Mouse (Mus musculus) neural tube, embryonic 14.5 days (tissue): Measurements from ENCODE around the gene Efhd2. TPM values are rescaled to one million over a fixed set of nuclear protein-coding genes. Genes with fewer than 3 reads are reported as not detected.

Experiments used
- ATAC-seq: fragments of 200-750 bp; cut with Nextera tagmentation; 2 replicates; pipeline ENCODE4 v1.8.0; 2017; ENCODE audit warnings: low read depth, mild to moderate bottlenecking, moderate TSS enrichment, moderate library complexity
- H3K27ac ChIP-seq: fragments of 300-500 bp; sonication (generic); 2 replicates; pipeline ENCODE4 v1.5.1; 2014; ENCODE audit warnings: low read depth, mild to moderate bottlenecking, control low read depth, low read length, moderate library complexity, mixed read lengths
- H3K27me3 ChIP-seq: fragments of 300-500 bp; sonication (generic); 2 replicates; pipeline ENCODE4 v1.6.1; 2014; ENCODE audit warnings: low read length; ENCODE audit not compliant: control insufficient read depth, insufficient read depth
- H3K36me3 ChIP-seq: fragments of 300-500 bp; sonication (generic); 2 replicates; pipeline ENCODE4 v1.6.1; 2014; ENCODE audit warnings: low read length, mixed read lengths; ENCODE audit not compliant: control insufficient read depth, insufficient read depth
- H3K4me1 ChIP-seq: fragments of 300-500 bp; sonication (generic); 2 replicates; pipeline ENCODE4 v1.6.1; 2014; ENCODE audit warnings: low read length; ENCODE audit not compliant: control insufficient read depth, insufficient read depth
- H3K4me2 ChIP-seq: fragments of 300-500 bp; sonication (generic); 2 replicates; pipeline ENCODE4 v1.6.1; 2014; ENCODE audit warnings: mild to moderate bottlenecking, low read depth, low read length, control low read depth
- H3K4me3 ChIP-seq: fragments of 300-500 bp; sonication (generic); 2 replicates; pipeline ENCODE4 v1.5.1; 2014; ENCODE audit warnings: low read depth, low read length, control low read depth, mixed read lengths
- H3K9ac ChIP-seq: fragments of 300-500 bp; sonication (generic); replicated peaks from 2 replicates; pipeline ENCODE4 v1.6.1; 2014; ENCODE audit warnings: low read depth, mild to moderate bottlenecking, control low read depth, low read length, mixed read lengths
- H3K9me3 ChIP-seq: fragments of 300-500 bp; sonication (generic); 2 replicates; pipeline ENCODE4 v1.6.1; 2016; ENCODE audit warnings: low read length; ENCODE audit not compliant: control insufficient read depth
- WGBS: fragments of 180-500 bp; shearing (Covaris S2); extraction: QIAGEN DNeasy Blood & Tissue Kit; methylation state at CpG from one replicate; pipeline ENCODE4 v1.1.7; 2014; 5-methylcytosine and 5-hydroxymethylcytosine counted together
- polyA plus RNA-seq: library from polyadenylated mRNA; unstranded; fragments of >200 nt; fragmentation: Nextera tagmentation; extraction: Ambion mirVana; gene quantifications from 2 replicates; pipeline ENCODE4 v1.2.1, GENCODE M21; 2014

The Efhd2 gene
- polyA plus RNA-seq, 1 experiment from 2014 or later, result 33.2 TPM

- Histone ChIP-seq H3K36me3 (no peaks in the 10 kb centered on the region), H3K4me3 (no peak overlapping the region), H3K27me3 (no peaks in the 10 kb centered on the region), H3K4me2 (no peak overlapping the region), H3K27ac (no peak overlapping the region), H3K9me3 (no peaks in the 10 kb centered on the region), H3K4me1 (no peaks in the 10 kb centered on the region), H3K9ac (no peak overlapping the region)
- no peak for ATAC-seq
- 74% methylated on average over 9 of the region's 9 CpGs for WGBS
Observed at GRCm38 (mm10) chr4:141853437-141853836, 21.3 kb downstream of the Efhd2 start.

- ATAC-seq, result no peak
- WGBS, result 88% methylated on average over 6 of the region's 6 CpGs
- no peak within 1 kb of the TSS for H3K27ac ChIP-seq
- H3K36me3 ChIP-seq, result no peaks in the 10 kb centered on the region
- no peak within 1 kb of the TSS for H3K9ac ChIP-seq
- no peak within 1 kb of the TSS for H3K4me2 ChIP-seq
- H3K9me3 ChIP-seq, result no peaks in the 10 kb centered on the region
- H3K27me3 ChIP-seq, result no peaks in the 10 kb centered on the region
- H3K4me1 ChIP-seq, result no peaks in the 10 kb centered on the region
- H3K4me3 ChIP-seq, result no peak within 1 kb of the TSS
Observed at GRCm38 (mm10) chr4:141845999-141846398, 28.7 kb downstream of the Efhd2 start, which contains the start of gene Ctrc. Gene Ctrc, minus strand, starts transcription at chr4:141846359.

- no peaks in the 10 kb centered on the region for H3K4me1 ChIP-seq
- no peaks in the 10 kb centered on the region for H3K9me3 ChIP-seq
- no peak for ATAC-seq
- no peak overlapping the region for H3K4me3 ChIP-seq
- H3K4me2 ChIP-seq, result no peak overlapping the region
- no peak overlapping the region for H3K27ac ChIP-seq
- H3K36me3 ChIP-seq, result no peaks in the 10 kb centered on the region
- H3K9ac ChIP-seq, result no peak overlapping the region
- no peaks in the 10 kb centered on the region for H3K27me3 ChIP-seq
- 70% methylated on average over 5 of the region's 5 CpGs for WGBS
Observed at GRCm38 (mm10) chr4:141834536-141835095, 40.1 kb downstream of the Efhd2 start.

- Histone ChIP-seq H3K27me3 (no peaks in the 10 kb centered on the region), H3K9me3 (no peaks in the 10 kb centered on the region), H3K4me2 (no peak overlapping the region), H3K4me3 (no peak overlapping the region), H3K9ac (no peak overlapping the region), H3K36me3 (no peaks in the 10 kb centered on the region), H3K4me1 (no peaks in the 10 kb centered on the region), H3K27ac (no peak overlapping the region)
- 36% methylated on average over 1 of the region's 1 CpGs for WGBS
- ATAC-seq, result no peak
Observed at GRCm38 (mm10) chr4:141833911-141834310, 40.8 kb downstream of the Efhd2 start.

GRCm38 (mm10) chr4:141831361-141831760 lies 43.4 kb downstream of the Efhd2 start:
- Histone ChIP-seq H3K9ac (no peak overlapping the region), H3K4me3 (no peak overlapping the region), H3K9me3 (no peaks in the 10 kb centered on the region), H3K4me1 (no peaks in the 10 kb centered on the region), H3K27ac (no peak overlapping the region), H3K27me3 (no peaks in the 10 kb centered on the region; the same call in 1 of the 2 replicates), H3K36me3 (no peaks in the 10 kb centered on the region), H3K4me2 (no peak overlapping the region)
- WGBS, result 85% methylated on average over 7 of the region's 7 CpGs
- ATAC-seq, result no peak

GRCm38 (mm10) chr4:141830381-141830780 lies 44.3 kb downstream of the Efhd2 start:
- Histone ChIP-seq H3K4me1 (no peaks in the 10 kb centered on the region), H3K4me2 (no peak overlapping the region), H3K27me3 (no peaks in the 10 kb centered on the region; the same call in 1 of the 2 replicates), H3K36me3 (no peaks in the 10 kb centered on the region), H3K9ac (no peak overlapping the region), H3K9me3 (no peaks in the 10 kb centered on the region), H3K27ac (no peak overlapping the region), H3K4me3 (no peak overlapping the region)
- ATAC-seq, result no peak
- WGBS, result 62% methylated on average over 11 of the region's 11 CpGs

- H3K4me2 ChIP-seq, result no peak overlapping the region
- H3K27ac ChIP-seq, result no peak overlapping the region
- no peaks in the 10 kb centered on the region; the same call in 1 of the 2 replicates for H3K27me3 ChIP-seq
- H3K9ac ChIP-seq, result no peak overlapping the region
- no peaks in the 10 kb centered on the region for H3K9me3 ChIP-seq
- WGBS, result 78% methylated on average over 4 of the region's 4 CpGs
- H3K36me3 ChIP-seq, result no peaks in the 10 kb centered on the region
- H3K4me1 ChIP-seq, result no peaks in the 10 kb centered on the region
- ATAC-seq, result no peak
- no peak overlapping the region for H3K4me3 ChIP-seq
Observed at GRCm38 (mm10) chr4:141828177-141828576, 46.5 kb downstream of the Efhd2 start.

GRCm38 (mm10) chr4:141827401-141827800 lies 47.3 kb downstream of the Efhd2 start:
- 88% methylated on average over 2 of the region's 2 CpGs for WGBS
- no peaks in the 10 kb centered on the region; the same call in 1 of the 2 replicates for H3K27me3 ChIP-seq
- no peaks in the 10 kb centered on the region for H3K9me3 ChIP-seq
- H3K4me1 ChIP-seq, result no peaks in the 10 kb centered on the region
- ATAC-seq, result no peak
- H3K9ac ChIP-seq, result no peak overlapping the region
- H3K4me2 ChIP-seq, result no peak overlapping the region
- no peak overlapping the region for H3K27ac ChIP-seq
- H3K36me3 ChIP-seq, result no peaks in the 10 kb centered on the region
- H3K4me3 ChIP-seq, result no peak overlapping the region

GRCm38 (mm10) chr4:141826060-141826459 lies 48.7 kb downstream of the Efhd2 start, which contains the start of gene Cela2a:
Gene Cela2a, minus strand, starts transcription at chr4:141826160.
- H3K27me3 ChIP-seq, result no peaks in the 10 kb centered on the region; the same call in 1 of the 2 replicates
- no peaks in the 10 kb centered on the region for H3K9me3 ChIP-seq
- no peaks in the 10 kb centered on the region for H3K4me1 ChIP-seq
- H3K27ac ChIP-seq, result no peak within 1 kb of the TSS
- H3K4me3 ChIP-seq, result no peak within 1 kb of the TSS
- no peak for ATAC-seq
- no peak within 1 kb of the TSS for H3K4me2 ChIP-seq
- H3K9ac ChIP-seq, result no peak within 1 kb of the TSS
- WGBS, result 55% methylated on average over 5 of the region's 5 CpGs
- H3K36me3 ChIP-seq, result no peaks in the 10 kb centered on the region
